Mouse (Mus musculus) liver, embryonic 14.5 days (tissue): Measurements from ENCODE around the gene Cep95. TPM values are rescaled to one million over a fixed set of nuclear protein-coding genes. Genes with fewer than 3 reads are reported as not detected.

ENCODE experiments used
- ATAC-seq: fragments of 200-750 bp; cut with Nextera tagmentation; 2 replicates; pipeline ENCODE4 v1.8.0; 2017; ENCODE audit warnings: moderate number of reproducible peaks, mild to moderate bottlenecking, moderate library complexity; ENCODE audit not compliant: insufficient read depth
- DNase-seq, 3 experiments: peaks; one replicate each; pipeline ENCODE4 v3.0.0-alpha.2; 2012 to 2013; ENCODE audit warnings: low read depth in 3 of 3, low spot score in 3 of 3
- H3K27ac ChIP-seq: fragments of 300-500 bp; sonication (generic); 2 replicates; pipeline ENCODE4 v1.5.1; 2014; ENCODE audit warnings: moderate library complexity, mild to moderate bottlenecking, control low read depth, inconsistent platforms
- H3K27me3 ChIP-seq: fragments of 300-500 bp; sonication (generic); 2 replicates; pipeline ENCODE4 v1.6.1; 2014; ENCODE audit warnings: mild to moderate bottlenecking, low read length, moderate library complexity; ENCODE audit not compliant: control insufficient read depth, insufficient read depth
- H3K36me3 ChIP-seq: fragments of 300-500 bp; sonication (generic); replicated peaks from 2 replicates; pipeline ENCODE4 v1.6.1; 2014; ENCODE audit warnings: low read depth; ENCODE audit not compliant: control insufficient read depth, insufficient read depth
- H3K4me1 ChIP-seq, 2 experiments: fragments of 200-500 bp in 1 of 2; fragments of 300-500 bp in 1 of 2; sonication (generic) in 1 of 2; replicated peaks; 2 replicates each; pipeline ENCODE4 v1.6.1; 2012 to 2014; ENCODE audit warnings: antibody characterized with exemption in 1 of 2, inconsistent platforms in 1 of 2, low read length in 1 of 2; ENCODE audit not compliant: control insufficient read depth in 2 of 2, insufficient read depth in 2 of 2
- H3K4me2 ChIP-seq: fragments of 300-500 bp; sonication (generic); 2 replicates; pipeline ENCODE4 v1.6.1; 2014; ENCODE audit warnings: low read depth, mild to moderate bottlenecking, control low read depth, moderate library complexity
- H3K4me3 ChIP-seq, 2 experiments: fragments of 200-500 bp in 1 of 2; fragments of 300-500 bp in 1 of 2; sonication (generic) in 1 of 2; 2 replicates each; pipeline ENCODE4 v1.5.1; 2012 to 2014; ENCODE audit warnings: low read depth in 2 of 2, low read length in 2 of 2, mild to moderate bottlenecking in 2 of 2, control low read depth in 1 of 2, inconsistent platforms in 1 of 2, moderate library complexity in 1 of 2; ENCODE audit not compliant: insufficient read depth in 1 of 2
- H3K9ac ChIP-seq: fragments of 300-500 bp; sonication (generic); replicated peaks from 2 replicates; pipeline ENCODE4 v1.6.1; 2014; ENCODE audit warnings: mild to moderate bottlenecking, control low read depth, moderate library complexity
- H3K9me3 ChIP-seq: fragments of 300-500 bp; sonication (generic); 2 replicates; pipeline ENCODE4 v1.6.1; 2016; ENCODE audit warnings: low read length, mixed read lengths; ENCODE audit not compliant: control insufficient read depth
- CTCF ChIP-seq: IDR thresholded peaks from 2 replicates; pipeline ENCODE4 v1.5.1; 2016; ENCODE audit warnings: antibody characterized with exemption, low read depth, control low read depth
- EP300 ChIP-seq: IDR thresholded peaks from 2 replicates; pipeline ENCODE4 v1.6.1; 2016; ENCODE audit warnings: antibody characterized with exemption, low read depth
- WGBS: fragments of 180-500 bp; shearing (Covaris S2); extraction: QIAGEN DNeasy Blood & Tissue Kit; methylation state at CpG from one replicate; pipeline ENCODE4 v1.1.7; 2014; ENCODE audit not compliant: insufficient replicate concordance; 5-methylcytosine and 5-hydroxymethylcytosine counted together
- polyA plus RNA-seq, 2 experiments: library from polyadenylated mRNA; depleted of rRNA in 1 of 2; stranded (reverse) in 1 of 2; unstranded in 1 of 2; fragments of >200 nt; fragmentation: Nextera tagmentation in 1 of 2; extraction: Ambion mirVana in 1 of 2; gene quantifications; 2 replicates each; pipeline versions ENCODE4 v1.2.1 to v1.2.3; 2012 to 2014

Cep95 gene
- polyA plus RNA-seq, 2 experiments, result 6.1 to 9.9 TPM

GRCm38 (mm10) chr11:106817156-106817555 is 28.1 kb downstream of the Cep95 start:
- no peak overlapping the region for H3K9ac ChIP-seq
- DNase-seq (no peak), ATAC-seq (no peak)
- H3K9me3 ChIP-seq, result no peaks in the 10 kb centered on the region
- peaks cover 42% of the 10 kb centered on the region for H3K36me3 ChIP-seq
- no peak overlapping the region for H3K4me3 ChIP-seq
- H3K4me1 ChIP-seq, result peaks cover 0 to 2% of the 10 kb centered on the region in 2 experiments; a peak in 1 of 4 replicates
- TF ChIP-seq EP300 (no peak), CTCF (no peak)
- no peaks in the 10 kb centered on the region for H3K27me3 ChIP-seq
- WGBS, result 79% methylated on average over 3 of the region's 3 CpGs
- H3K4me2 ChIP-seq, result no peak overlapping the region
- H3K27ac ChIP-seq, result no peak overlapping the region

GRCm38 (mm10) chr11:106817808-106818207 is 28.8 kb downstream of the Cep95 start:
- Histone ChIP-seq H3K4me3 (no peak overlapping the region), H3K4me1 (peaks cover 0 to under 1% of the 10 kb centered on the region in 2 experiments; a peak in 1 of 4 replicates), H3K36me3 (peaks cover 40% of the 10 kb centered on the region), H3K9me3 (no peaks in the 10 kb centered on the region), H3K27ac (no peak overlapping the region), H3K4me2 (no peak overlapping the region), H3K9ac (no peak overlapping the region), H3K27me3 (no peaks in the 10 kb centered on the region)
- ATAC-seq (no peak), DNase-seq (no peak)
- TF ChIP-seq CTCF, result no peak
- TF ChIP-seq EP300, result no peak
- 89% methylated on average over 6 of the region's 6 CpGs for WGBS

GRCm38 (mm10) chr11:106818341-106818740 is 29.3 kb downstream of the Cep95 start:
- H3K27ac ChIP-seq, result no peak overlapping the region
- H3K9ac ChIP-seq, result no peak overlapping the region
- H3K36me3 ChIP-seq, result peaks cover 36% of the 10 kb centered on the region
- H3K4me3 ChIP-seq, result no peak overlapping the region
- H3K27me3 ChIP-seq, result no peaks in the 10 kb centered on the region
- H3K4me2 ChIP-seq, result no peak overlapping the region
- ATAC-seq, result no peak
- no peaks in the 10 kb centered on the region for H3K9me3 ChIP-seq
- no peaks in the 10 kb centered on the region for H3K4me1 ChIP-seq
- WGBS, result 82% methylated on average over 9 of the region's 9 CpGs
- no peak for DNase-seq
- TF ChIP-seq CTCF (no peak), EP300 (no peak)

- 70% methylated on average over 9 of the region's 9 CpGs for WGBS
- H3K36me3 ChIP-seq, result peaks cover 25% of the 10 kb centered on the region
- H3K27ac ChIP-seq, result no peak overlapping the region
Measured at GRCm38 (mm10) chr11:106819595-106819994, 30.5 kb downstream of the Cep95 start.

GRCm38 (mm10) chr11:106820252-106820651 is 31.2 kb downstream of the Cep95 start:
- ATAC-seq, result no peak
- Histone ChIP-seq H3K9ac (no peak overlapping the region), H3K4me3 (no peak overlapping the region), H3K4me2 (no peak overlapping the region), H3K4me1 (no peaks in the 10 kb centered on the region), H3K27ac (no peak overlapping the region), H3K27me3 (no peaks in the 10 kb centered on the region), H3K36me3 (peaks cover 23% of the 10 kb centered on the region), H3K9me3 (no peaks in the 10 kb centered on the region)
- DNase-seq, result no peak
- no peak for TF ChIP-seq CTCF
- TF ChIP-seq EP300, result no peak
- 77% methylated on average over 6 of the region's 6 CpGs for WGBS

More at GRCm38 (mm10) chr11:106819595-106819994, 30.5 kb downstream of the Cep95 start:
- Histone ChIP-seq H3K4me3 (no peak overlapping the region), H3K9me3 (no peaks in the 10 kb centered on the region), H3K27me3 (no peaks in the 10 kb centered on the region), H3K9ac (no peak overlapping the region), H3K4me2 (no peak overlapping the region), H3K4me1 (no peaks in the 10 kb centered on the region)
- TF ChIP-seq CTCF (no peak), EP300 (no peak)
- DNase-seq (no peak), ATAC-seq (no peak)
